Mouse (Mus musculus) liver, postnatal 0 days (tissue): ENCODE results near the gene Rflnb.

ENCODE experiments used
- CTCF ChIP-seq: sonication (generic); IDR thresholded peaks from 2 replicates; pipeline ENCODE4 v1.5.1; 2016; ENCODE audit warnings: antibody characterized with exemption, low read depth
- EP300 ChIP-seq: IDR thresholded peaks from 2 replicates; pipeline ENCODE4 v1.6.1; 2016; ENCODE audit warnings: antibody characterized with exemption, low read depth, mild to moderate bottlenecking

- TF ChIP-seq CTCF, result no peak
- TF ChIP-seq EP300, result no peak
These were observed 487 bp upstream of the Rflnb start for GRCm38 (mm10) chr11:76028072-76028465.
